ENCODE assay signal across 13 mouse cellular contexts in genomic region chr7:99864241-99865028, GRCm38 (mm10). TPM values are rescaled to one million over a fixed set of nuclear protein-coding genes. Genes with fewer than 3 reads are reported as not detected.
A peak's percentile ranks its signal among the peaks of the same experiment; 100 is the strongest.
DNase-seq lines count a peak whose midpoint lies in the region; ATAC-seq lines count a peak whose summit lies in the region.
"Had no signal": no experiment of that assay in that cellular context is flagged by ENCODE, and none has a peak within 500 bp of the region (broad histone marks: within the 10 kb centered on the region; RNA-seq: fewer than 3 reads in every experiment).

No protein-coding gene starts in this region.

- no peak for DNase-seq in heart, postnatal 4 days
- DNase-seq in embryo, embryonic 11 days: peak; percentile 54
- DNase-seq in thymus, adult 18-20 months: no peak
- DNase-seq: cerebellum, adult 8-10 months; gastrocnemius, postnatal 10 days; kidney, postnatal 14 days had no signal

- H3K27ac ChIP-seq in heart, embryonic 15.5 days: peak overlapping the region; percentile 46
- H3K27ac ChIP-seq in midbrain, embryonic 12.5 days (replicated peaks): 0 out of 2 replicates have a peak overlapping the region, but pooled peaks have one; percentile 17
- no peak overlapping the region for H3K27ac ChIP-seq in midbrain, embryonic 16.5 days (ENCODE audit: low read length)
- no peak overlapping the region for H3K27ac ChIP-seq in kidney, embryonic 16.5 days (ENCODE audit: low read length)

- ATAC-seq in heart, embryonic 15.5 days (replicated peaks; ENCODE audit: insufficient number of reproducible peaks, insufficient read depth, low FRiP score, low read depth): no peak
- no peak for ATAC-seq in midbrain, embryonic 12.5 days (ENCODE audit: low FRiP score, low read depth)
- no peak for ATAC-seq in midbrain, embryonic 16.5 days
- no peak for ATAC-seq in kidney, embryonic 16.5 days (ENCODE audit: low FRiP score, low TSS enrichment)

- 69% methylated on average over 11 of the region's 11 CpGs for WGBS in heart, embryonic 15.5 days
- WGBS in midbrain, embryonic 12.5 days: 33% methylated on average over 10 of the region's 11 CpGs
- WGBS in midbrain, embryonic 16.5 days: 15% methylated on average over 6 of the region's 11 CpGs
- 80% methylated on average over 11 of the region's 11 CpGs for WGBS in kidney, embryonic 16.5 days

- H3K4me3 ChIP-seq in heart, embryonic 15.5 days: no peak overlapping the region
- no peak overlapping the region for H3K4me3 ChIP-seq in midbrain, embryonic 12.5 days
- no peak overlapping the region for H3K4me3 ChIP-seq in midbrain, embryonic 16.5 days (ENCODE audit: low read depth, low read length)
- no peak overlapping the region for H3K4me3 ChIP-seq in kidney, embryonic 16.5 days (ENCODE audit: low read length)
- H3K4me3 ChIP-seq: lung, embryonic 15.5 days had no signal

- H3K9me3 ChIP-seq in heart, embryonic 15.5 days (replicated peaks): no peaks in the 10 kb centered on the region
- H3K9me3 ChIP-seq in midbrain, embryonic 12.5 days: no peaks in the 10 kb centered on the region
- H3K9me3 ChIP-seq in midbrain, embryonic 16.5 days (replicated peaks; ENCODE audit: control insufficient read depth, low read length, poor library complexity, severe bottlenecking): no peaks in the 10 kb centered on the region
- no peaks in the 10 kb centered on the region for H3K9me3 ChIP-seq in kidney, embryonic 16.5 days (ENCODE audit: low read length)
- H3K9me3 ChIP-seq: lung, embryonic 15.5 days had no signal

- no peaks in the 10 kb centered on the region for H3K36me3 ChIP-seq in heart, embryonic 15.5 days
- no peaks in the 10 kb centered on the region for H3K36me3 ChIP-seq in midbrain, embryonic 12.5 days
- H3K36me3 ChIP-seq in midbrain, embryonic 16.5 days (ENCODE audit: control insufficient read depth, insufficient read depth, low read length): no peaks in the 10 kb centered on the region
- no peaks in the 10 kb centered on the region for H3K36me3 ChIP-seq in kidney, embryonic 16.5 days (ENCODE audit: insufficient read depth, low read length)
- H3K36me3 ChIP-seq: lung, embryonic 15.5 days had no signal

- H3K27me3 ChIP-seq in heart, embryonic 15.5 days: no peaks in the 10 kb centered on the region
- no peaks in the 10 kb centered on the region for H3K27me3 ChIP-seq in midbrain, embryonic 12.5 days
- no peaks in the 10 kb centered on the region for H3K27me3 ChIP-seq in midbrain, embryonic 16.5 days (ENCODE audit: control insufficient read depth, insufficient read depth, low read depth, low read length)
- no peaks in the 10 kb centered on the region for H3K27me3 ChIP-seq in kidney, embryonic 16.5 days (ENCODE audit: insufficient read depth, low read length)
- H3K27me3 ChIP-seq: CH12.LX; lung, embryonic 15.5 days had no signal

- H3K4me1 ChIP-seq in heart, embryonic 15.5 days (replicated peaks): peaks cover 15% of the 10 kb centered on the region
- H3K4me1 ChIP-seq in midbrain, embryonic 12.5 days: peaks cover 14% of the 10 kb centered on the region
- H3K4me1 ChIP-seq in midbrain, embryonic 16.5 days (ENCODE audit: control insufficient read depth, insufficient read depth, low read length): 0 out of 2 replicates have a peak, but pooled peaks cover 2% of the 10 kb centered on the region
- no peaks in the 10 kb centered on the region for H3K4me1 ChIP-seq in kidney, embryonic 16.5 days (ENCODE audit: insufficient read depth, low read length)

- no peak overlapping the region for H3K9ac ChIP-seq in heart, embryonic 15.5 days
- H3K9ac ChIP-seq in midbrain, embryonic 12.5 days (replicated peaks): no peak overlapping the region
- no peak overlapping the region for H3K9ac ChIP-seq in midbrain, embryonic 16.5 days (ENCODE audit: low read depth, low read length)
- no peak overlapping the region for H3K9ac ChIP-seq in kidney, embryonic 16.5 days (replicated peaks; ENCODE audit: low read length)
- H3K9ac ChIP-seq: lung, embryonic 15.5 days had no signal

- H3K4me2 ChIP-seq in heart, embryonic 15.5 days: no peak overlapping the region
- H3K4me2 ChIP-seq in midbrain, embryonic 12.5 days (replicated peaks): no peak overlapping the region
- no peak overlapping the region for H3K4me2 ChIP-seq in midbrain, embryonic 16.5 days (ENCODE audit: low read length)
- H3K4me2 ChIP-seq in kidney, embryonic 16.5 days (replicated peaks; ENCODE audit: low read depth, low read length): no peak overlapping the region
- H3K4me2 ChIP-seq: lung, embryonic 15.5 days had no signal

RNA-seq across cellular contexts. Expression of gene Spcs2, which starts 1.2 kb away (rescaled TPM):
- 188 and 201 TPM in 2 replicates for polyA plus RNA-seq in heart, embryonic 15.5 days (2015; fragmentation: Nextera tagmentation; extraction: Ambion mirVana)
- total RNA-seq in heart, postnatal 4 days (2021): 10 to 100 TPM; 64.0 to 68.1 TPM
- polyA plus RNA-seq in midbrain, embryonic 12.5 days (2016; fragmentation: Nextera tagmentation; extraction: Ambion mirVana): 326 and 333 TPM in 2 replicates
- polyA plus RNA-seq in midbrain, embryonic 16.5 days (2015; fragmentation: Nextera tagmentation; extraction: Ambion mirVana): 286 and 308 TPM in 2 replicates
- 361 and 372 TPM in 2 replicates for polyA plus RNA-seq in kidney, embryonic 16.5 days (2015; fragmentation: Nextera tagmentation; extraction: Ambion mirVana)

RNA-seq across cellular contexts. Expression of gene Xrra1, which starts 5.5 kb away (rescaled TPM):
- 0.08 and 0.23 TPM in 2 replicates for polyA plus RNA-seq in heart, embryonic 15.5 days (2015; fragmentation: Nextera tagmentation; extraction: Ambion mirVana)
- under 1 TPM; 0.17 to 0.20 TPM for total RNA-seq in heart, postnatal 4 days (2021)
- 0.55 and 0.82 TPM in 2 replicates for polyA plus RNA-seq in midbrain, embryonic 12.5 days (2016; fragmentation: Nextera tagmentation; extraction: Ambion mirVana)
- 1.1 and 1.3 TPM in 2 replicates for polyA plus RNA-seq in midbrain, embryonic 16.5 days (2015; fragmentation: Nextera tagmentation; extraction: Ambion mirVana)
- 0.26 TPM in 2 replicates for polyA plus RNA-seq in kidney, embryonic 16.5 days (2015; fragmentation: Nextera tagmentation; extraction: Ambion mirVana)
- total RNA-seq: hematopoietic stem cell, adult 5-6 weeks had no signal

RNA-seq across cellular contexts. Expression of gene Neu3, which starts 36.2 kb away (rescaled TPM):
- polyA plus RNA-seq in heart, embryonic 15.5 days (2015; fragmentation: Nextera tagmentation; extraction: Ambion mirVana): 3.3 and 4.5 TPM in 2 replicates
- 1 to 10 TPM; 3.1 to 3.6 TPM for total RNA-seq in heart, postnatal 4 days (2021)
- 1.5 and 1.7 TPM in 2 replicates for polyA plus RNA-seq in midbrain, embryonic 12.5 days (2016; fragmentation: Nextera tagmentation; extraction: Ambion mirVana)
- 1.5 and 2.5 TPM in 2 replicates for polyA plus RNA-seq in midbrain, embryonic 16.5 days (2015; fragmentation: Nextera tagmentation; extraction: Ambion mirVana)
- polyA plus RNA-seq in kidney, embryonic 16.5 days (2015; fragmentation: Nextera tagmentation; extraction: Ambion mirVana): 3.0 and 3.5 TPM in 2 replicates

Comparison
In these comparisons a context has a peak if more than half of its experiments do, and no peak if none do; other contexts are left out.
1. H3K27ac ChIP-seq: peak in heart, embryonic 15.5 days (single experiment) and midbrain, embryonic 12.5 days (single experiment); none in midbrain, embryonic 16.5 days (single experiment) and kidney, embryonic 16.5 days (single experiment).